Mouse (Mus musculus) embryonic facial prominence, embryonic 10.5 days (tissue): Measurements from ENCODE around the gene Mrpl43. TPM values are rescaled to one million over a fixed set of nuclear protein-coding genes. Genes with fewer than 3 reads are reported as not detected.

Experiments
- DNase-seq: peaks from one replicate; pipeline ENCODE4 v3.0.0-alpha.2; 2017; ENCODE audit warnings: low spot score
- H3K27ac ChIP-seq: fragments of 300-500 bp; sonication (generic); replicated peaks from 2 replicates; pipeline ENCODE4 v1.5.1; 2016; ENCODE audit warnings: mild to moderate bottlenecking
- H3K27me3 ChIP-seq: fragments of 300-500 bp; sonication (generic); replicated peaks from 2 replicates; pipeline ENCODE4 v1.6.1; 2016; ENCODE audit warnings: low read depth, mild to moderate bottlenecking; ENCODE audit not compliant: poor library complexity, severe bottlenecking
- H3K36me3 ChIP-seq: fragments of 300-500 bp; sonication (generic); replicated peaks from 2 replicates; pipeline ENCODE4 v1.6.1; 2016; ENCODE audit warnings: mild to moderate bottlenecking, moderate library complexity
- H3K4me1 ChIP-seq: fragments of 300-500 bp; sonication (generic); 2 replicates; pipeline ENCODE4 v1.6.1; 2016
- H3K4me3 ChIP-seq: fragments of 300-500 bp; sonication (generic); 2 replicates; pipeline ENCODE4 v1.5.1; 2016; ENCODE audit warnings: mild to moderate bottlenecking, moderate library complexity
- H3K9me3 ChIP-seq: fragments of 300-500 bp; sonication (generic); 2 replicates; pipeline ENCODE4 v1.6.1; 2016; ENCODE audit warnings: mild to moderate bottlenecking
- WGBS: fragments of 180-500 bp; shearing (Covaris S2); methylation state at CpG from one replicate; pipeline ENCODE4 v1.1.7; 2016; 5-methylcytosine and 5-hydroxymethylcytosine counted together
- polyA plus RNA-seq: library from polyadenylated mRNA; unstranded; fragments of >200 nt; fragmentation: Nextera tagmentation; extraction: Ambion mirVana; gene quantifications from 2 replicates; pipeline ENCODE4 v1.2.1, GENCODE M21; 2016

Mrpl43 gene
- 70.6 and 74.8 TPM in 2 replicates for polyA plus RNA-seq

DNA sequence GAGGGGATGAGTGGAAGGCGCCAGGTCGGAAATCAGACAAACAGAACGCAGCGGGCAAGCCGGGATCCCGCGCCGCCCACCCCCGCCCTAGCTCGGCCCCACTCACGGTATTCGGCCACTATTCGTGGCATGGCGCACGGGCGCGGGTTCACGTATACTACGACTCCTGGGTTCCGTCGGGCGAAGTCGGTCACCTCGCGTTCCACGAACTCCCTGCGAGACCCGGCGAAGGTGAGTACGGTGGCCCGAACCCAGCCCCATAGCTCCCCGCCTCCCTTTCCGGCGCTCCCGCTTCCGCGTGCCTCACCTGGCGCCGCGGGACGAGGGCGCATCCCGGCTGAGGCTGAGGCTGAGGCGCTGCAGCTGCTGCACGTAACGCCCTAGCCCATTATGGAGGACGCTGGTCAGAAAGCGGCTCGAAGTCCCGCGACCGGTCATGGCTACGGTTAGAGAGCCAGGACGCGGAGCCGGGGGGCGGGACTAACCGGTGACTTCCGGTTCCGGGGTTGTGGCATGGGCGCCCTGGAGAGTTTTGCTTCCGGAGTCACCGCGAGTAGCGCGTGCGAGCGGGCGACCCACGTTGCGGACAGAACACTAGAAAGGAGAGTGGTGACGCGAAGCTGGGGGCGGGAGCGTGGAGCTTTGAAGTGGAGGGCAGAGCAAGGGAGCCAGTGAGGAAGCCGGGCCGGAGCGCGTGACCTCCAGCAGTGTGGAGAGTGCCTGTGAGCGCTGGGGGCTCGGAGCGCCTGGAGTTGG lies at the start of gene Mrpl43:
TSS of gene Mrpl43 (minus strand) at position 486 of the 756 bp plus-strand sequence.
- DNase-seq: peak; percentile 96
- Histone ChIP-seq H3K27ac (peak within 1 kb of the TSS; percentile 90), H3K9me3 (no peaks in the 10 kb centered on the region), H3K36me3 (peaks cover 77% of the 10 kb centered on the region), H3K4me3 (peak within 1 kb of the TSS; percentile 97), H3K4me1 (peaks cover 28% of the 10 kb centered on the region), H3K27me3 (no peaks in the 10 kb centered on the region)
- WGBS: under 1% methylated on average over 82 of the region's 82 CpGs

- Histone ChIP-seq H3K4me3 (no peak overlapping the region), H3K27ac (no peak overlapping the region; the same call in 1 of the 2 replicates), H3K36me3 (peaks cover 18% of the 10 kb centered on the region; the same call in 1 of the 2 replicates), H3K4me1 (peaks cover 32% of the 10 kb centered on the region), H3K27me3 (peaks cover under 1% of the 10 kb centered on the region; the same call in 1 of the 2 replicates), H3K9me3 (no peaks in the 10 kb centered on the region)
- no peak for DNase-seq
- WGBS: 85% methylated on average over 6 of the region's 6 CpGs
Observed at GRCm38 (mm10) chr19:45054892-45055690, 48.8 kb upstream of the Mrpl43 start.

- H3K4me1 ChIP-seq: peaks cover 34% of the 10 kb centered on the region
- DNase-seq: no peak
- H3K9me3 ChIP-seq: no peaks in the 10 kb centered on the region
- H3K4me3 ChIP-seq: no peak overlapping the region
- no peak overlapping the region for H3K27ac ChIP-seq
- H3K27me3 ChIP-seq: peaks cover 17% of the 10 kb centered on the region
- WGBS: 86% methylated on average over 8 of the region's 8 CpGs
- H3K36me3 ChIP-seq: peaks cover 18% of the 10 kb centered on the region; the same call in 1 of the 2 replicates
Observed at GRCm38 (mm10) chr19:45053451-45053850, 47.2 kb upstream of the Mrpl43 start.

GRCm38 (mm10) chr19:45049523-45049922 lies 43.3 kb upstream of the Mrpl43 start:
- peaks cover 16% of the 10 kb centered on the region; the same call in 1 of the 2 replicates for H3K36me3 ChIP-seq
- no peak overlapping the region for H3K4me3 ChIP-seq
- no peaks in the 10 kb centered on the region for H3K9me3 ChIP-seq
- H3K27me3 ChIP-seq: peaks cover 53% of the 10 kb centered on the region
- no peak overlapping the region for H3K27ac ChIP-seq
- no peak for DNase-seq
- H3K4me1 ChIP-seq: peaks cover 42% of the 10 kb centered on the region
- 80% methylated on average over 9 of the region's 9 CpGs for WGBS

- Histone ChIP-seq H3K27me3 (peaks cover 60% of the 10 kb centered on the region), H3K27ac (peak overlapping the region; percentile 81; the same call in 1 of the 2 replicates), H3K9me3 (no peaks in the 10 kb centered on the region), H3K36me3 (peaks cover 13% of the 10 kb centered on the region; the same call in 1 of the 2 replicates), H3K4me3 (peak overlapping the region; percentile 62), H3K4me1 (peaks cover 37% of the 10 kb centered on the region)
- 84% methylated on average over 12 of the region's 12 CpGs for WGBS
- DNase-seq: no peak
Observed at GRCm38 (mm10) chr19:45048644-45049365, 42.6 kb upstream of the Mrpl43 start.

DNA sequence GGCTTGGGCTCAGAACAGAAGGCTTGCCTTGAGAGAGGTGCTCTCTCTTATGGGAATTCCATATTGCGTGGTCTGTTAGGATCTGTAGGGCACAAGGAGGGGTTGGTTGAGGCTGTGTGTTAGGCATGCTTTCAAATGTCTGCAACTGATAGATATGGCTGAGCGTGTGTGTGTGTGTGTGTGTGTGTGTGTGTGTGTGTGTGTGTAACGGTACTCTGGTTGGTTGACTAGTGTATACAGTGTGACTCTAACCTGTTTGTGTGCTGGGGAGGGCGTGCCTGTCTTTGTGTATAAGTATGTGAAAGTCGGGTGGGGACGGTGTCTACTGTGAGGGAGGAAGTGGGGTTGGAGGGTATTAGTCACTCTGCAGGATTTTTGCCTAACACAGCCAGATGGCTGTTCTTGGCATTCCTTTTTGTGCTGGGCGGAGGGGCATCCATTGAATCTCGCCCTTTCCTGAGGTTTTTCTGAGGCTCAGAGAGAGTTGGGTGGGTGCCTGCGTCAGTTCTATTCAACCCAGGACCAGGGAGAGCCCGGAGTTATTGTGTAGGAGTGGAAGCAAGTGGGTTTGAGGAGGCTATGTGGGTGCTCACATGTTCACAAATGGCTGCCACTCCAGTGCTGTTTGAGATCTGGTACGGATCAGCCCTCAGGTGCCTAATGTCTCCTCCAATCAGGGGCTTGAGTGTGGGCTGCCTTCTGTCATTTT lies 41.8 kb upstream of the Mrpl43 start:
- Histone ChIP-seq H3K27me3 (peaks cover 68% of the 10 kb centered on the region), H3K4me1 (peaks cover 37% of the 10 kb centered on the region), H3K4me3 (peak overlapping the region; percentile 62), H3K27ac (peak overlapping the region; percentile 81), H3K9me3 (no peaks in the 10 kb centered on the region), H3K36me3 (peaks cover 13% of the 10 kb centered on the region; the same call in 1 of the 2 replicates)
- no peak for DNase-seq
- 61% methylated on average over 11 of the region's 11 CpGs for WGBS

- H3K27me3 ChIP-seq: peaks cover 71% of the 10 kb centered on the region
- H3K27ac ChIP-seq: peak within 1 kb of the TSS; percentile 81
- peak within 1 kb of the TSS; percentile 62 for H3K4me3 ChIP-seq
- H3K4me1 ChIP-seq: peaks cover 37% of the 10 kb centered on the region
- H3K36me3 ChIP-seq: peaks cover 8% of the 10 kb centered on the region; the same call in 1 of the 2 replicates
- no peaks in the 10 kb centered on the region for H3K9me3 ChIP-seq
- peak; percentile 82 for DNase-seq
- under 1% methylated on average over 26 of the region's 26 CpGs for WGBS
Observed at GRCm38 (mm10) chr19:45047417-45047934, 41.2 kb upstream of the Mrpl43 start, which contains the start of gene Sfxn3. Gene Sfxn3 (plus strand): TSS chr19:45047503.

DNA sequence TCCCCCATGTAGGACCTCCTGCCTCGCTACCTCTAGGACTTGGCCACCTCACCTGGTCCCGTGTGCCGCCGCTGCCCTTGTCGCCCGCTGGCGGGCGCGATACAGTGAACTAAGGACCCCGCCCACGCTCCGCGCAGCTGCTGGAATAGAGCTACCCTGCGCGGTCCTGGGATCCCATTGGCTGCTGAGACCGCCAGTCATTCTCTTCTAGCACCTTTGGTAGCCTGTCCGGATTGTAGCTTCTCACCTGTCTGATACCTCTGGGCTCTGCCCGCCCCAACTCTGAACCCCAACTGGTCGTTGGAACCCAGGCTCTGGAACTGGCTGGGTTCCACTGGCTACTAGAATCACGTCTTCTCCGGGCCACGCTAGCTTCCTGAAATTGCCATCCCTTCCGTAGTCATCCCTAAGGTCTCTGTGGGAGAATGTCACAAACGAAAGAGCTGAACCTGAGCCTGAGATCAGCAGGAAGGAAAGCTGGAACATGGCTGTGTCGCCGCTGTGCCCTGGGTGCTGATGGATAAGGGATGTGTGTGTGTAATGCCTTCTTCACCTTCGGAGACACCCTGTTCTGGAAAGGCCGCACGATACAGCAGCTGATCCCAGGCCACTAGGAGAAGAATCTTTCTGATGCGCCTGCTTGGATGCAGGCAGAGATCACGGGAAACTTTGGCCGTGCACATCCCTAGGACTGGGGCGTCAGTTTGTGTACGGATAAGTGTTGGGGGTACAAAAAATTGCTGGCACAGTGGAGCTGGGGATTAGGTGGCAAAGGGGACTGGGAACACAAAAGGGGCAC lies 40.5 kb upstream of the Mrpl43 start:
- Histone ChIP-seq H3K4me3 (peak overlapping the region; percentile 62), H3K27ac (peak overlapping the region; percentile 81), H3K4me1 (peaks cover 37% of the 10 kb centered on the region), H3K9me3 (no peaks in the 10 kb centered on the region), H3K36me3 (peaks cover under 1% of the 10 kb centered on the region; the same call in 1 of the 2 replicates), H3K27me3 (peaks cover 79% of the 10 kb centered on the region)
- peak; percentile 79 for DNase-seq
- WGBS: 2% methylated on average over 34 of the region's 34 CpGs

GRCm38 (mm10) chr19:45045651-45046050 lies 39.4 kb upstream of the Mrpl43 start, which contains the start of gene Pdzd7:
Gene Pdzd7 (minus strand): TSS chr19:45045717.
- Histone ChIP-seq H3K4me3 (peak within 1 kb of the TSS; percentile 62), H3K36me3 (no peaks in the 10 kb centered on the region), H3K27me3 (peaks cover 90% of the 10 kb centered on the region), H3K27ac (no peak within 1 kb of the TSS), H3K4me1 (peaks cover 42% of the 10 kb centered on the region), H3K9me3 (no peaks in the 10 kb centered on the region)
- DNase-seq: no peak
- WGBS: 77% methylated on average over 5 of the region's 5 CpGs

GRCm38 (mm10) chr19:45045236-45045635 lies 39.0 kb upstream of the Mrpl43 start:
- Histone ChIP-seq H3K4me3 (peak overlapping the region; percentile 0; the same call in 1 of the 2 replicates), H3K9me3 (no peaks in the 10 kb centered on the region), H3K4me1 (peaks cover 46% of the 10 kb centered on the region), H3K27me3 (peaks cover 94% of the 10 kb centered on the region), H3K36me3 (no peaks in the 10 kb centered on the region), H3K27ac (no peak overlapping the region)
- peak; percentile 8 for DNase-seq
- 37% methylated on average over 15 of the region's 15 CpGs for WGBS
